Mouse (Mus musculus): ENCODE results near the gene Lmbr1l.

GRCm38 (mm10) chr15:98953401-98954356 is 35.6 kb upstream of the Lmbr1l start, which contains the start of the genes Gm49450 and Tuba1a:
- no peak for TF ChIP-seq CTCF (IDR thresholded peaks at IDR 0.05; ENCODE audit: insufficient read depth, low read depth, low read length)
- TF ChIP-seq POLR2A (IDR thresholded peaks at IDR 0.05; ENCODE audit: insufficient read depth, low read depth, low read length), result peak; percentile 100
